Mouse (Mus musculus): Measurements from ENCODE around the gene Fkbp4. TPM values are rescaled to one million over a fixed set of nuclear protein-coding genes. Genes with fewer than 3 reads are reported as not detected.

Gene Fkbp4
- polyA plus RNA-seq, 1 experiment from 2014 or later: 80.2 TPM

GRCm38 (mm10) chr6:128432356-128432915 lies 6.0 kb downstream of the Fkbp4 start:
- peaks cover 18% of the 10 kb centered on the region for H3K4me1 ChIP-seq (ENCODE audit: insufficient read depth)
- H3K36me3 ChIP-seq (replicated peaks; ENCODE audit: insufficient read depth, low read length): peaks cover 61% of the 10 kb centered on the region
- no peaks in the 10 kb centered on the region for H3K27me3 ChIP-seq (ENCODE audit: insufficient read depth, low read length)
- H3K9me3 ChIP-seq (ENCODE audit: low read length): no peaks in the 10 kb centered on the region
- no peak overlapping the region for H3K9ac ChIP-seq (replicated peaks)
- 90% methylated on average over 13 of the region's 13 CpGs for WGBS (ENCODE audit: insufficient replicate concordance)
- H3K4me3 ChIP-seq (ENCODE audit: low read depth, low read length): no peak overlapping the region
- no peak overlapping the region for H3K27ac ChIP-seq (ENCODE audit: low read depth)
- H3K4me2 ChIP-seq (ENCODE audit: low read depth, low read length): no peak overlapping the region
- TF ChIP-seq CTCF (IDR thresholded peaks at IDR 0.05; ENCODE audit: low read depth): no peak
- no peak for TF ChIP-seq EP300 (IDR thresholded peaks at IDR 0.05; ENCODE audit: low read depth)
- no peak for ATAC-seq
- no peak for DNase-seq

- no peak overlapping the region for H3K27ac ChIP-seq (ENCODE audit: low read depth)
- H3K9me3 ChIP-seq (ENCODE audit: low read length): no peaks in the 10 kb centered on the region
- no peaks in the 10 kb centered on the region for H3K27me3 ChIP-seq (ENCODE audit: insufficient read depth, low read length)
- no peak overlapping the region for H3K4me3 ChIP-seq (ENCODE audit: low read depth, low read length)
- WGBS (ENCODE audit: insufficient replicate concordance): 73% methylated on average over 6 of the region's 6 CpGs
- TF ChIP-seq CTCF (IDR thresholded peaks at IDR 0.05; ENCODE audit: low read depth) (no peak), EP300 (IDR thresholded peaks at IDR 0.05; ENCODE audit: low read depth) (no peak)
- DNase-seq: no peak
- no peaks in the 10 kb centered on the region; the same call in none of the 2 replicates for H3K4me1 ChIP-seq (ENCODE audit: insufficient read depth)
- H3K4me2 ChIP-seq (ENCODE audit: low read depth, low read length): no peak overlapping the region
- no peak for ATAC-seq
- no peak overlapping the region for H3K9ac ChIP-seq (replicated peaks)
- H3K36me3 ChIP-seq (replicated peaks; ENCODE audit: insufficient read depth, low read length): peaks cover 51% of the 10 kb centered on the region
Observed at GRCm38 (mm10) chr6:128429826-128430225, 8.7 kb downstream of the Fkbp4 start.

- Histone ChIP-seq H3K36me3 (replicated peaks; ENCODE audit: insufficient read depth, low read length) (peaks cover 47% of the 10 kb centered on the region), H3K4me1 (ENCODE audit: insufficient read depth) (no peaks in the 10 kb centered on the region; the same call in none of the 2 replicates), H3K4me3 (ENCODE audit: low read depth, low read length) (no peak overlapping the region), H3K9ac (replicated peaks) (no peak overlapping the region), H3K9me3 (ENCODE audit: low read length) (no peaks in the 10 kb centered on the region), H3K27me3 (ENCODE audit: insufficient read depth, low read length) (no peaks in the 10 kb centered on the region), H3K4me2 (ENCODE audit: low read depth, low read length) (no peak overlapping the region), H3K27ac (ENCODE audit: low read depth) (no peak overlapping the region)
- TF ChIP-seq EP300 (IDR thresholded peaks at IDR 0.05; ENCODE audit: low read depth) (no peak), CTCF (IDR thresholded peaks at IDR 0.05; ENCODE audit: low read depth) (no peak)
- ATAC-seq (no peak), DNase-seq (no peak)
- 84% methylated on average over 2 of the region's 2 CpGs for WGBS (ENCODE audit: insufficient replicate concordance)
Observed at GRCm38 (mm10) chr6:128429300-128429699, 9.2 kb downstream of the Fkbp4 start.

GRCm38 (mm10) chr6:128427571-128427970 lies 10.9 kb downstream of the Fkbp4 start:
- WGBS (ENCODE audit: insufficient replicate concordance): 83% methylated on average over 5 of the region's 5 CpGs
- TF ChIP-seq CTCF (IDR thresholded peaks at IDR 0.05; ENCODE audit: low read depth): no peak
- no peak for TF ChIP-seq EP300 (IDR thresholded peaks at IDR 0.05; ENCODE audit: low read depth)
- Histone ChIP-seq H3K4me1 (ENCODE audit: insufficient read depth) (no peaks in the 10 kb centered on the region; the same call in none of the 2 replicates), H3K27me3 (ENCODE audit: insufficient read depth, low read length) (no peaks in the 10 kb centered on the region), H3K36me3 (replicated peaks; ENCODE audit: insufficient read depth, low read length) (peaks cover 30% of the 10 kb centered on the region), H3K27ac (ENCODE audit: low read depth) (no peak overlapping the region), H3K9me3 (ENCODE audit: low read length) (no peaks in the 10 kb centered on the region), H3K4me2 (ENCODE audit: low read depth, low read length) (no peak overlapping the region), H3K9ac (replicated peaks) (no peak overlapping the region), H3K4me3 (ENCODE audit: low read depth, low read length) (no peak overlapping the region)
- DNase-seq (no peak), ATAC-seq (no peak)

GRCm38 (mm10) chr6:128425046-128425445 lies 13.4 kb downstream of the Fkbp4 start:
- no peaks in the 10 kb centered on the region; the same call in none of the 2 replicates for H3K4me1 ChIP-seq (ENCODE audit: insufficient read depth)
- H3K4me3 ChIP-seq (ENCODE audit: low read depth, low read length): peak overlapping the region; percentile 69
- H3K9ac ChIP-seq (replicated peaks): peak overlapping the region; percentile 74
- no peaks in the 10 kb centered on the region for H3K9me3 ChIP-seq (ENCODE audit: low read length)
- H3K27ac ChIP-seq (ENCODE audit: low read depth): peak overlapping the region; percentile 91
- 22% methylated on average over 9 of the region's 9 CpGs for WGBS (ENCODE audit: insufficient replicate concordance)
- TF ChIP-seq CTCF (IDR thresholded peaks at IDR 0.05; ENCODE audit: low read depth): no peak
- TF ChIP-seq EP300 (IDR thresholded peaks at IDR 0.05; ENCODE audit: low read depth): no peak
- ATAC-seq (no peak), DNase-seq (no peak)
- H3K36me3 ChIP-seq (replicated peaks; ENCODE audit: insufficient read depth, low read length): peaks cover 9% of the 10 kb centered on the region
- H3K27me3 ChIP-seq (ENCODE audit: insufficient read depth, low read length): no peaks in the 10 kb centered on the region
- peak overlapping the region; percentile 81 for H3K4me2 ChIP-seq (ENCODE audit: low read depth, low read length)

- WGBS (ENCODE audit: insufficient replicate concordance): 0% methylated on average over 42 of the region's 42 CpGs
- peak within 1 kb of the TSS; percentile 69 for H3K4me3 ChIP-seq (ENCODE audit: low read depth, low read length)
- TF ChIP-seq EP300 (IDR thresholded peaks at IDR 0.05; ENCODE audit: low read depth) (no peak), CTCF (IDR thresholded peaks at IDR 0.05; ENCODE audit: low read depth) (no peak)
- ATAC-seq: peak; percentile 98
- no peaks in the 10 kb centered on the region; the same call in none of the 2 replicates for H3K4me1 ChIP-seq (ENCODE audit: insufficient read depth)
- H3K36me3 ChIP-seq (replicated peaks; ENCODE audit: insufficient read depth, low read length): peaks cover 5% of the 10 kb centered on the region; the same call in 1 of the 2 replicates
- H3K9ac ChIP-seq (replicated peaks): peak within 1 kb of the TSS; percentile 74
- DNase-seq: peak; percentile 96
- no peaks in the 10 kb centered on the region for H3K9me3 ChIP-seq (ENCODE audit: low read length)
- H3K4me2 ChIP-seq (ENCODE audit: low read depth, low read length): peak within 1 kb of the TSS; percentile 81
- H3K27ac ChIP-seq (ENCODE audit: low read depth): peak within 1 kb of the TSS; percentile 91
- no peaks in the 10 kb centered on the region for H3K27me3 ChIP-seq (ENCODE audit: insufficient read depth, low read length)
Observed at GRCm38 (mm10) chr6:128424269-128425019, 14.0 kb downstream of the Fkbp4 start, which contains the start of gene Itfg2. Gene Itfg2, minus strand, starts transcription at chr6:128424931.
